Mouse (Mus musculus) CD4-positive naive resting alpha-beta T cell, adult 57 days (primary cell): ENCODE data around the gene Gm12253. TPM values are rescaled to one million over a fixed set of nuclear protein-coding genes. Genes with fewer than 3 reads are reported as not detected.

Experiments
- total RNA-seq: library from RNA; stranded (reverse); gene quantifications from one replicate; pipeline ENCODE4 v1.2.4, GENCODE M21; 2023

Gene Gm12253
- not detected for total RNA-seq

GRCm38 (mm10) chr11:58432259-58432658 is at the start of gene Gm12253:
Gm12253 (plus strand) TSS chr11:58432559.

GRCm38 (mm10) chr11:58420815-58421214 is 11.5 kb upstream of the Gm12253 start, which contains the start of gene 1810065E05Rik:
1810065E05Rik (plus strand) TSS chr11:58421111.

DNA sequence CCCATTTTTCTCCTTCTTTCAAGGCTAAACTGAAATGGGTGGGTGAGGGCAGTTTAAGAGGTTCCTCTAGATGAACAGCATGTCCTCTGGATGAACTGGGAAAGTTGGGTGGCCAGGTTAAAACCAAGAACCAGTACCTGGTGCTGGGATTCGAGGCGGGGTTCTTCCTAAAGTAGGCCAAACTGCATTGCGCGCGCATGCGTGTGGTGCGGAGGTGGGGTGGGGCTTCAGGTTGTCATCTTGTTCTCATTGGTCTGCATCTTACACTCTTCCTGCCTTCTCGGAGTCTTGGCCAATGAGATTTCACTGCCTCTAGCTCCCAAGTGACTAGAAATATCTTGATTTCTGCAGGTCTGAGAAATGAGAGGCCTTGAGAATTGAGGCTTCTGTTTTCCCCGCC is 20.4 kb downstream of the Gm12253 start, which contains the start of gene Lypd9:
TSS of gene Lypd9 (minus strand) at position 165 of the 400 bp plus-strand sequence.

GRCm38 (mm10) chr11:58462170-58462569 is 29.8 kb downstream of the Gm12253 start, which contains the start of gene Olfr30:
Olfr30 (minus strand) TSS chr11:58462270.

Other genes with a start within 250 kb of the Gm12253 start
- gene Igtp, start 233.0 kb upstream of the Gm12253 start, total RNA-seq: 94.7 TPM
- gene Irgm2, start 232.9 kb upstream of the Gm12253 start, total RNA-seq: 17.2 TPM
- not detected for gene 4930438A08Rik, start 157.8 kb upstream of the Gm12253 start, total RNA-seq
- 33.3 TPM for gene Zfp692, start 125.5 kb upstream of the Gm12253 start, total RNA-seq
- gene Zfp672, start 102.2 kb upstream of the Gm12253 start, total RNA-seq: 40.5 TPM
- 21.3 TPM for gene Sh3bp5l, start 101.8 kb upstream of the Gm12253 start, total RNA-seq
- gene Lypd8, start 53.5 kb upstream of the Gm12253 start, total RNA-seq: not detected
- gene 1810065E05Rik, start 11.4 kb upstream of the Gm12253 start, total RNA-seq: not detected
- not detected for gene Lypd9, start 20.4 kb downstream of the Gm12253 start, total RNA-seq
- gene Olfr30, start 29.7 kb downstream of the Gm12253 start, total RNA-seq: not detected
- not detected for gene Olfr332, start 60.0 kb downstream of the Gm12253 start, total RNA-seq
- not detected for gene Olfr331, start 70.0 kb downstream of the Gm12253 start, total RNA-seq
- not detected for gene Olfr330, start 102.3 kb downstream of the Gm12253 start, total RNA-seq
- gene Olfr329-ps, start 113.9 kb downstream of the Gm12253 start, total RNA-seq: not detected
- gene Olfr328, start 123.1 kb downstream of the Gm12253 start, total RNA-seq: 0.53 TPM
- not detected for gene Olfr224, start 138.0 kb downstream of the Gm12253 start, total RNA-seq
- not detected for gene Olfr325, start 145.2 kb downstream of the Gm12253 start, total RNA-seq
- not detected for gene Olfr324, start 162.6 kb downstream of the Gm12253 start, total RNA-seq
- not detected for gene 2210407C18Rik, start 183.5 kb downstream of the Gm12253 start, total RNA-seq
- gene Olfr323, start 197.9 kb downstream of the Gm12253 start, total RNA-seq: not detected
- not detected for gene Trim58, start 207.9 kb downstream of the Gm12253 start, total RNA-seq
- not detected for gene Olfr322, start 226.2 kb downstream of the Gm12253 start, total RNA-seq
- gene Olfr320, start 248.5 kb downstream of the Gm12253 start, total RNA-seq: not detected